Mouse (Mus musculus) embryo, embryonic 11 days (tissue): Measurements from ENCODE around the gene Tjp1.

Experiments used
- DNase-seq: peaks from one replicate; pipeline ENCODE4 v3.0.0-alpha.2; 2015

Tjp1 gene

GRCm38 (mm10) chr7:65382515-65383283, 144.9 kb downstream of the Tjp1 start:
- DNase-seq, result no peak

DNA sequence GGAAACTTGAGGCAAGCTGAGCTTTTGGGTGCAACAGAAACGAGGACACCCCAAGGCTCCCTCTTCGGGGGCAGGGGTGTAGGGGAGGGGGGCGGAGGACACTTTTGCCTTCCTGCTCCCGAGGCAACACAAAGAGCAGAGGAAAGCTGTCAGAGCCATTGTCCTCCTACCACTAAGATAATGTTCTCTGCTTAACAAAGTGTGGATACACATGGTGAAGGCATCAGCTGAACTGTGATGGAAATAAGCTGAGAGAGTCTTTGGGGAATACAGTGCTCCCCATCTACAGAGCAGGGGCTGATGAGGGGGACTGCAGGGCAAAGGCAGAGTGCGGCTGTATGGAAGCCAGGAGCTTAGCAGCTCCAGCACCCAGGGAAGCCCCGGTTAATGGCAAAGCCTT, 145.7 kb downstream of the Tjp1 start:
- no peak for DNase-seq

- no peak for DNase-seq
These were observed 146.9 kb downstream of the Tjp1 start for GRCm38 (mm10) chr7:65380716-65381115.

GRCm38 (mm10) chr7:65378818-65379565, 148.6 kb downstream of the Tjp1 start:
- no peak for DNase-seq

DNA sequence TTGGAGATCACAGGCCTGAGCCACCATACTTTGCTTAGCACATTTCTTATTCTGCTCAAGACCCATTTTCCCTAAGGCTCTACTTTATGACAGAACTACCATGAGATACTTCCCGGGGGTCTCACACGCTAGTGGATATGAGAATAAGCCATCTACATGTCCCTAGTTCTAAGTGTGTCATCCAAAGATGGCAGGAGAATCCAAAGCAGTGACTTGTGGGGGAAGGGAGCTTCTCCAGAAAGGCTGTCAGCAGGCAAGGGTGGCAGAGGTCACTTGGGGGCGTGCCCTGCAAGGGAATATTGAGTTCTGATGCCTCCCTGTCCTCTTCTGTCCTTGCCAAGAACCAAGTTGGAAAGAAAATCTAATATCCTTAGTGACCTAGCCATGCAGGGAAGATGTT, 150.1 kb downstream of the Tjp1 start:
- no peak for DNase-seq

DNA sequence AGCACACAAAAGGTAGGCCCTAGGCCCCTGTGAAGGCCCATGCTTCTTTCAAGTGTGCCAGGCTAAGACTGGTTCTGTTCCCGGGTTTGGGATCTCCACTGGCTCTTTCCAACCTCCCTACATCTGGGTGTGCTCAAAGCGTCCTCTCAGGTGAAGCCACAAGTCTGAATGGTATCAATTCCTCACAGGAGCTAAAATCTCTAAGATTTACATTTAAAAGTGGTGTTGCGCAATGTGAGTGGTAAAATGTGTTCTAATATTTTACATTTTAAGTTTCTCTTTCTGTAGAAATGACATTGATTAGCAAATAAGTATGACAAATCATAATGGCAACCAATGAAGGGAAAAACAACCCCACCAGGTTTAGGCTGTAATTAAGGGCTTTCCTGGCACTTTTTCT, 152.0 kb downstream of the Tjp1 start:
- DNase-seq, result no peak

- DNase-seq, result no peak
These were observed 152.4 kb downstream of the Tjp1 start for GRCm38 (mm10) chr7:65375176-65375575.

- DNase-seq, result no peak
These were observed 154.2 kb downstream of the Tjp1 start for GRCm38 (mm10) chr7:65373336-65373735.

- DNase-seq, result no peak
These were observed 155.8 kb downstream of the Tjp1 start for GRCm38 (mm10) chr7:65371765-65372164.

DNA sequence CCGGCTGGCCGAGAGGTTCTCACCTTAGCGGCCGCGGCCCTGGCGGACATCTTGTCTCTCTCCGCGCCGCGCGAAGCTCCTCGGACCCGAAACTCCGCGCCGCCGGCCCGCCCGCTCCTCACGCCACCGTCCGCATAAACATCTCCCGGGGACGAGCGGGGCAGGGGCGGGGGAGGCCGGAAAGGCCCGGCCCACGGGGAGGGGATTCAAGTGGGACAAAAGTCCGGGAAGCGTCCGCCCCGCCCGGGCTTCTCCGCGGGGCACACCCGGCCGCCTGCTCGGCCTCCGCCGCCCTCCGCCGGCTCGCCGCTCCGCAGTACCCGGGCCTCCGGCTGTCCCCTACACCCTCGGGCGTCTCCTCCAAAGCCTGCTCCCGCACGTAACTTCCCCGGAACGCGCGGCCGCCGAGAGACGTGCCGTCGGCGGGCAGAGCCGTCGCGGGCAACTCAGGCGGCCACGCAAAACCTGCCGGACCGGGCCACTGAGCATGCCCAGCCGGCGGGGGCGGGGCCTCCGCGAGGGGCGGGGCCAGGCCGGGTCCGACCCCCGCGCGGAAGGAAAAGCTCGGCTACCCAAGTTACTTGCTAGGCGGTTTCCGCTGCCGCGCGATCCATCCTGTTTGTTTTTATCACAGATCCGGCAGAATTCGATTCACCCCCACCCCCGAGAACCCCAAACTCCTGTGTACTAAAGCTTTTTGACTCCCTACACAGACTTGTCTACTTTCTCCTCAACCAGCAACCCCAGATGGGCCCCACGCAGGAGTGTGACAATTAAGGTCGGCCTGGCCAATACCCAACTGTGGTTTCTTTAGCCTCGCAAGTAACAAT, 156.6 kb downstream of the Tjp1 start:
- peak; percentile 93 for DNase-seq

- peak; percentile 57 for DNase-seq
These were observed 157.2 kb downstream of the Tjp1 start for GRCm38 (mm10) chr7:65370381-65370786.

GRCm38 (mm10) chr7:65369101-65369500, 158.5 kb downstream of the Tjp1 start:
- no peak for DNase-seq

GRCm38 (mm10) chr7:65367386-65368245, 160.0 kb downstream of the Tjp1 start:
- DNase-seq, result no peak

DNA sequence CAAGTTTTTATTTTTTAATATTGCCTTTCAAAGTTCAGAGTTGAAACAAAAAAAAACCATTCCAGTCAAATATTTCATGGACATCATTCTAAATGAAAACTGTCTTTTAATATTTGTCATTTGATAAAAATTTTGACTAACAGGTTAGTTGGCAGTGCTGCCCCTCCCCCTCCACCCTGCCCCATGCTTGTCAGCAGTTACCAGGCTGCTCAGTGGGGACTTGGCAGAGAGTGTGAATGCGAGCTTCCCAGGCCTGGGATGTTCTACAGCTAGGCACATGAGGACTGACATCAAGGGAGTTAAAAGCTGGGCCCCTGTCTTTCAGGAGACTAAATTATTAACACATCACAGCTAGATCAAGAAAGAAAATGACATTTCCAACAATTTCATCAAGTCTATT, 161.4 kb downstream of the Tjp1 start:
- DNase-seq, result no peak

GRCm38 (mm10) chr7:65365560-65365959, 162.0 kb downstream of the Tjp1 start:
- DNase-seq, result no peak

GRCm38 (mm10) chr7:65360278-65360677, 167.3 kb downstream of the Tjp1 start:
- no peak for DNase-seq

DNA sequence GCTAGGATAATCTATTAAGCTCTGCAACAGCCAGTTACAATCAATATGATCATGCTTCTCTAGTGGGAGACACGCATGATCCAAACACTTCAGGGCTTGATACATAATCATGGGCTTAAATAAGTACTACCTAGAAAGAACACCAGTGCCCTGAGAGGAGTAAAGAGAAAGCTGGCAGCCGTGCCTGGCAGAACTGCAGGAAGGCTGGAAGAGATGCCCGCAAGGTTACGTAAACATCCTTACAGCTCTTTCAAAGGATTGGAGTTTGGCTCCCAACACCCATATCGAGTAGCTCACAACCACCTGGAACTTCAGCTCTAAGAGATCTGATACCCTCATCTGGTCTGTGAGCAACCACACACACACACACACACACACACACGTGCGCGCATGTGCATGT, 167.8 kb downstream of the Tjp1 start:
- no peak for DNase-seq

DNA sequence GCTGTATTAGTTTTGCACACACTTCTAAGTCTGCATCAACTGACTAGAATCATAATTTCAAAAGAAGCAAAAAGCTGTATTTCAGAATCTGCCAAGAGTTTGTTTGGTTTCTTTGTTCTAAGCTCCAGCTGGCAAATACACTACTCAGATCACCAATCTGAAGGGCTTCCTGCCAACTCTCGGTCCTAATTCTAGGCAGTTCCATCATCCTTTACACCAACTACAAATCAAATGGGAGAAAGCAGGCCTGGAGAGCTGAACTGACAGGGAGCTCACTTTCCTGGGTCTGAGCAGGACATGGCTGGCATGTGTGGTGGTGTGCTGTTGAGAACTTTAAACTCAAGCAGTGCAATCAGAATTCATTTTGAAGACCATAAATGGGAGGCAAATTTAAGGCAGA, 170.0 kb downstream of the Tjp1 start:
- no peak for DNase-seq

- no peak for DNase-seq
These were observed 171.4 kb downstream of the Tjp1 start for GRCm38 (mm10) chr7:65356204-65356603.

DNA sequence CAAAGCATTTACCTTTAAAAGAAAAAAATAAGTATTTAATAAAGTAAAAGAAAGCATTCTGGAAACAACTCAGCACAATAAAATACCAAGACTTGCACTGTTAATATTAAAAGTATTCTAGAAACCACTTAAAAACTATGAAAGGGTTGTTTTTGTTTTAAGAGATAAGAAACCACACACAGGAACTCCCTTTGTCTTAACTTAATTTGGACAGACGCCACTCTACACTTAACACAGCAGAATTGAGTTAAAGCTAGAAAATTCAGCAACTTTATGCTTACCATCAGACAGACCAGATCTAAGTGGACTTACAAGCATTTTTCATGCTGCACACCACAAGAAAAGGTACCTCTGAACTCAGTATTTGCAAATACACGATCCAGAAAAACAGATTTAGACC, 172.7 kb downstream of the Tjp1 start:
- DNase-seq, result no peak

DNA sequence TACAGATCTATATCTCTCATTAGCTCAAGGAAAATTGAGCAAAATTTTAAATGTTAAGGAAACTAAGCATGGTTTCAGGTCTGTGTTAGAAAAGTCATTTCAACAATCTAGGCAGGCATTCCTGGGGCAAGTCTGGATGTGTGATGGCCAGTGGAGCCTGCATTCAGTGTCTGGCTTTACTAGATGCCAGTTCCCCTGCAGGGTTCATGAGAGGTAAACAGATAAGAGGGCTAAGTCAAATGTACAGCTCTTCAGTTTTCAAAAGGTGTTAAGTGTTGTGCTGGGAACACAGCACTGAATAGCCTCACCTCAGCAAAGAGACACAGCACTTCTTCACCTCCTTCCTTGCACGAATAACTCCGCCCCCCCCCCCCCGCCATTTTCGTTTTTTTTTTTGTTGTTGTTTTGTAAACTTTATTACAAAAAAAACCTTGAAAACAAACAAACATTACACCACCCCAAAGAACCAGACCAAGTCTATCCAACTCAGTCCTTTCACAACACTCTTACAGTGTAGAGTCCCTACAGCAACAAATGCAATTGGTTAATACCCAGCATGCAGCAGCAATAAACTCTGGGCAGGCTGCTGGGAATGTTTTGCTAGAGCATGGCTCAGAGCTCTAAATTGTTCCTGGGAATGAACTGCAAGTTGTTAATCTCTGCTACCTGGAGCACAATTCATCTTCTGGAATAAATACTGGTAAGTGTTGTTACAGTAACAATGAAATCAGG, 177.1 kb downstream of the Tjp1 start:
- DNase-seq, result no peak

- DNase-seq, result no peak
These were observed 179.0 kb downstream of the Tjp1 start for GRCm38 (mm10) chr7:65348540-65348939.
